Mouse (Mus musculus) kidney, adult 11 months (tissue): ENCODE results near the gene Snf8.

Experiments
- DNase-seq: peaks from one replicate; pipeline ENCODE4 v3.0.0; 2022

The Snf8 gene

GRCm38 (mm10) chr11:96075177-96075508, 40.5 kb downstream of the Snf8 start:
- DNase-seq, result no peak

GRCm38 (mm10) chr11:96075509-96076220, 41.0 kb downstream of the Snf8 start, which contains the start of gene Atp5g1:
Gene Atp5g1 (minus strand): TSS chr11:96075670.
- peak; percentile 100 for DNase-seq

- DNase-seq, result no peak
Observed at GRCm38 (mm10) chr11:96076221-96077105, 41.8 kb downstream of the Snf8 start.

GRCm38 (mm10) chr11:96080736-96081135, 46.1 kb downstream of the Snf8 start:
- no peak for DNase-seq

- DNase-seq, result no peak
Observed at GRCm38 (mm10) chr11:96082682-96083081, 48.0 kb downstream of the Snf8 start.

GRCm38 (mm10) chr11:96087981-96088380, 53.3 kb downstream of the Snf8 start:
- no peak for DNase-seq

- no peak for DNase-seq
Observed at GRCm38 (mm10) chr11:96091073-96091472, 56.4 kb downstream of the Snf8 start.

- DNase-seq, result no peak
Observed at GRCm38 (mm10) chr11:96092674-96093291, 58.1 kb downstream of the Snf8 start.

- DNase-seq, result peak; percentile 23
Observed at GRCm38 (mm10) chr11:96093361-96093760, 58.7 kb downstream of the Snf8 start.
